Mouse (Mus musculus) heart, postnatal 0 days (tissue): ENCODE measurements at regions not wholly inside any gene's neighbourhood (a gene's known extent, or its start where the extent isn't known, plus 50 kb on each side); places are given as distances from the start of the nearest gene placed in this dataset.

Source experiments
- ATAC-seq: fragments of 200-750 bp; cut with Nextera tagmentation; 2 replicates; pipeline ENCODE4 v1.8.0; 2017; ENCODE audit warnings: low read depth, moderate number of reproducible peaks, moderate library complexity; ENCODE audit not compliant: insufficient read depth
- DNase-seq: peaks from one replicate; pipeline ENCODE4 v3.0.0-alpha.2; 2016; ENCODE audit warnings: low spot score
- H3K27ac ChIP-seq: fragments of 300-500 bp; sonication (generic); 2 replicates; pipeline ENCODE4 v1.5.1; 2014; ENCODE audit warnings: low read depth, mild to moderate bottlenecking
- H3K27me3 ChIP-seq: fragments of 300-500 bp; sonication (generic); 2 replicates; pipeline ENCODE4 v1.6.1; 2014; ENCODE audit warnings: low read length, mixed read lengths; ENCODE audit not compliant: control insufficient read depth, insufficient read depth
- H3K36me3 ChIP-seq: fragments of 300-500 bp; sonication (generic); replicated peaks from 2 replicates; pipeline ENCODE4 v1.6.1; 2014; ENCODE audit warnings: low read length, mixed read lengths; ENCODE audit not compliant: control insufficient read depth, insufficient read depth
- H3K4me1 ChIP-seq: fragments of 300-500 bp; sonication (generic); 2 replicates; pipeline ENCODE4 v1.6.1; 2014; ENCODE audit warnings: antibody characterized with exemption; ENCODE audit not compliant: control insufficient read depth, insufficient read depth
- H3K4me2 ChIP-seq: fragments of 300-500 bp; sonication (generic); 2 replicates; pipeline ENCODE4 v1.6.1; 2014; ENCODE audit warnings: low read depth, mild to moderate bottlenecking, low read length, moderate library complexity
- H3K4me3 ChIP-seq: fragments of 300-500 bp; sonication (generic); 2 replicates; pipeline ENCODE4 v1.5.1; 2014; ENCODE audit warnings: low read depth, low read length
- H3K9ac ChIP-seq: fragments of 300-500 bp; sonication (generic); replicated peaks from 2 replicates; pipeline ENCODE4 v1.6.1; 2014; ENCODE audit warnings: low read depth, low read length, mixed read lengths
- H3K9me3 ChIP-seq: fragments of 300-500 bp; sonication (generic); replicated peaks from 2 replicates; pipeline ENCODE4 v1.6.1; 2016; ENCODE audit warnings: low read length; ENCODE audit not compliant: control insufficient read depth
- CTCF ChIP-seq: IDR thresholded peaks from 2 replicates; pipeline ENCODE4 v1.5.1; 2016; ENCODE audit warnings: antibody characterized with exemption, control low read depth, low read depth
- EP300 ChIP-seq: IDR thresholded peaks from 2 replicates; pipeline ENCODE4 v1.6.1; 2016; ENCODE audit warnings: antibody characterized with exemption, low read depth
- WGBS: fragments of 180-500 bp; shearing (Covaris S2); extraction: QIAGEN DNeasy Blood & Tissue Kit; methylation state at CpG from one replicate; pipeline ENCODE4 v1.1.7; 2014; 5-methylcytosine and 5-hydroxymethylcytosine counted together

GRCm38 (mm10) chr2:137969156-137969555 is 287.2 kb upstream of the Btbd3 start:
- ATAC-seq (no peak), DNase-seq (no peak)
- Histone ChIP-seq H3K27ac (no peak overlapping the region), H3K4me2 (no peak overlapping the region), H3K9me3 (no peaks in the 10 kb centered on the region), H3K9ac (no peak overlapping the region), H3K4me3 (no peak overlapping the region), H3K27me3 (no peaks in the 10 kb centered on the region), H3K4me1 (no peaks in the 10 kb centered on the region), H3K36me3 (no peaks in the 10 kb centered on the region)
- WGBS, result 66% methylated on average over 4 of the region's 4 CpGs
- TF ChIP-seq CTCF (no peak), EP300 (no peak)

DNA sequence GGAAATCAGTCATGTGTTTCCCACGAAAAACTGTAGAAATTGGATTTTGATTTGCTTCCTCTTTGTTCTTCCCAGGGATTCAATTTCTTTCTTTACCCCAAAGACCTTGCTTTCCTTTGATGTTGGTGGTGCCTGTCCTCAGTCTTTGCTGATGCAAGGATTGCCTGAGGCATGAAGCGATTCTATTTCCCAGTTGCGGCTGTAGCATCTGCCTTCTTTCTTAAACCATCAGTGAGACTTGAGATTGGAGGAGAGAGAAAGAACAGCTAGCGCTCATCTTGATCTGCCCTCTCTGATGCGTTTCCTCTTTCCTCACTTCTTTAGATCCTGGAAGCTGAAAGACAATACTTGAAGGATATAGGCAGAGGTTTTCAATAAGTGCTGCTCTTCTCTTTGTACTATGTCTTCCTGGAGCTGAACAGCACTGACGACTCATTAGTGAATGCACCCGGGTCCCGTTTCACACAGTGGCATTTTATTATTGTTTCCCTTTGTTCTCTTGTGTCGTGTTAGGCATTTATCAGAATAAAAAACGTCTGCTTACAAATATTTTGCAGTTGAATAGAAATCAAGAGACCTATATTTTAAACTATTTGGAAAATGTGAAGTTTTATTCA is 289.8 kb upstream of the Btbd3 start:
- no peak overlapping the region for H3K27ac ChIP-seq
- no peaks in the 10 kb centered on the region for H3K9me3 ChIP-seq
- no peak overlapping the region for H3K4me2 ChIP-seq
- no peaks in the 10 kb centered on the region for H3K4me1 ChIP-seq
- 55% methylated on average over 10 of the region's 10 CpGs for WGBS
- ATAC-seq (no peak), DNase-seq (no peak)
- no peaks in the 10 kb centered on the region for H3K27me3 ChIP-seq
- H3K4me3 ChIP-seq, result no peak overlapping the region
- no peak overlapping the region for H3K9ac ChIP-seq
- no peaks in the 10 kb centered on the region for H3K36me3 ChIP-seq
- TF ChIP-seq EP300, result no peak
- no peak for TF ChIP-seq CTCF

GRCm38 (mm10) chr2:137954830-137955229 is 301.5 kb upstream of the Btbd3 start:
- TF ChIP-seq CTCF, result no peak
- TF ChIP-seq EP300, result no peak
- Histone ChIP-seq H3K9me3 (no peaks in the 10 kb centered on the region), H3K4me1 (no peaks in the 10 kb centered on the region), H3K27ac (no peak overlapping the region), H3K27me3 (no peaks in the 10 kb centered on the region), H3K36me3 (no peaks in the 10 kb centered on the region), H3K9ac (no peak overlapping the region), H3K4me2 (no peak overlapping the region), H3K4me3 (no peak overlapping the region)
- DNase-seq (no peak), ATAC-seq (no peak)
- WGBS, result 91% methylated on average over 2 of the region's 2 CpGs

GRCm38 (mm10) chr2:137953144-137953543 is 303.2 kb upstream of the Btbd3 start:
- WGBS, result 71% methylated on average over 2 of the region's 2 CpGs
- H3K27ac ChIP-seq, result no peak overlapping the region
- H3K9me3 ChIP-seq, result no peaks in the 10 kb centered on the region
- DNase-seq, result no peak
- TF ChIP-seq EP300 (no peak), CTCF (no peak)
- no peaks in the 10 kb centered on the region for H3K27me3 ChIP-seq
- H3K4me1 ChIP-seq, result no peaks in the 10 kb centered on the region
- H3K4me3 ChIP-seq, result no peak overlapping the region
- no peak overlapping the region for H3K9ac ChIP-seq
- no peak for ATAC-seq
- H3K36me3 ChIP-seq, result no peaks in the 10 kb centered on the region
- H3K4me2 ChIP-seq, result no peak overlapping the region

DNA sequence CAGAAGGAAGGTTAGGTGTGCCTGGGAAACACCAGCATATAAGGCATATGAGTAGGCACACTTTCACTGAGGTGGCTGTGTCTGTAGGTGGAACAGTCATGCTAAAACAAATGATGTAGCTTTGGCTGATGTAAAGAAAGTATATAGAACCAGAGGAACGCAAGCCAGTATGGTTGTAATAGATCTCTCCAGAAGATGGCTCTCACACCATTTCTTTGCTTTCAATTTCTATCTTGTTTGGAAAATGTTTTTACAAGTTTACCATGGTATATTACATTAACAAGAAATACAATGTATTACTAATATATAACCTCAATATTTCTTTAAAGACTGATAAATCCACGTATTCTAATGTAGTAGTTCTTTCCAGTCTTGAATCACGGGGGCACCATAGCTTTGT is 304.4 kb upstream of the Btbd3 start:
- Histone ChIP-seq H3K4me2 (no peak overlapping the region), H3K4me1 (no peaks in the 10 kb centered on the region), H3K27me3 (no peaks in the 10 kb centered on the region), H3K36me3 (no peaks in the 10 kb centered on the region), H3K9ac (no peak overlapping the region), H3K9me3 (no peaks in the 10 kb centered on the region), H3K27ac (no peak overlapping the region), H3K4me3 (no peak overlapping the region)
- no peak for TF ChIP-seq EP300
- TF ChIP-seq CTCF, result no peak
- DNase-seq (no peak), ATAC-seq (no peak)
- WGBS, result 73% methylated on average over 3 of the region's 3 CpGs

GRCm38 (mm10) chr2:137950931-137951330 is 305.4 kb upstream of the Btbd3 start:
- H3K27me3 ChIP-seq, result no peaks in the 10 kb centered on the region
- H3K4me2 ChIP-seq, result no peak overlapping the region
- no peak overlapping the region for H3K27ac ChIP-seq
- no peaks in the 10 kb centered on the region for H3K9me3 ChIP-seq
- H3K36me3 ChIP-seq, result no peaks in the 10 kb centered on the region
- no peaks in the 10 kb centered on the region for H3K4me1 ChIP-seq
- no peak overlapping the region for H3K4me3 ChIP-seq
- ATAC-seq (no peak), DNase-seq (no peak)
- no peak for TF ChIP-seq EP300
- H3K9ac ChIP-seq, result no peak overlapping the region
